Mouse (Mus musculus) lung, adult 18-20 months (tissue): ENCODE results near the gene Lst1.
A peak's percentile ranks its signal among the peaks of the same experiment; 100 is the strongest.

ENCODE experiments used
- DNase-seq, 2 experiments: peaks; one replicate each; pipeline ENCODE4 v3.0.0; 2022; ENCODE audit warnings: mixed read lengths in 2 of 2

Lst1 gene

GRCm38 (mm10) chr17:35158850-35159593, 29.2 kb downstream of the Lst1 start:
- DNase-seq: no peak

- no peak for DNase-seq
Observed at GRCm38 (mm10) chr17:35157661-35158175, 30.5 kb downstream of the Lst1 start.

- no peak for DNase-seq
Observed at GRCm38 (mm10) chr17:35157254-35157653, 31.0 kb downstream of the Lst1 start.

GRCm38 (mm10) chr17:35156461-35157200, 31.6 kb downstream of the Lst1 start:
- no peak for DNase-seq

GRCm38 (mm10) chr17:35155451-35155850, 32.8 kb downstream of the Lst1 start:
- no peak for DNase-seq

GRCm38 (mm10) chr17:35154616-35155015, 33.6 kb downstream of the Lst1 start:
- no peak for DNase-seq

GRCm38 (mm10) chr17:35153931-35154330, 34.3 kb downstream of the Lst1 start:
- no peak for DNase-seq

GRCm38 (mm10) chr17:35153077-35153476, 35.2 kb downstream of the Lst1 start:
- DNase-seq: no peak

- DNase-seq: no peak
Observed at GRCm38 (mm10) chr17:35152121-35152520, 36.1 kb downstream of the Lst1 start.

GRCm38 (mm10) chr17:35147922-35148639, 40.2 kb downstream of the Lst1 start:
- DNase-seq: no peak

GRCm38 (mm10) chr17:35147348-35147747, 40.9 kb downstream of the Lst1 start:
- DNase-seq: no peak

- DNase-seq: no peak
Observed at GRCm38 (mm10) chr17:35146139-35146538, 42.1 kb downstream of the Lst1 start.

- DNase-seq: no peak
Observed at GRCm38 (mm10) chr17:35141971-35142370, 46.3 kb downstream of the Lst1 start.

GRCm38 (mm10) chr17:35140490-35140996, 47.7 kb downstream of the Lst1 start:
- no peak for DNase-seq

GRCm38 (mm10) chr17:35139269-35139668, 49.0 kb downstream of the Lst1 start:
- DNase-seq: no peak

GRCm38 (mm10) chr17:35135591-35136320, 52.5 kb downstream of the Lst1 start:
- DNase-seq: peak in 1 of 2 experiments; percentile 72
